Mouse (Mus musculus) CD8-positive naive resting alpha-beta T cell, adult 2 months (primary cell): ENCODE measurements at regions not wholly inside any gene's neighbourhood (a gene's known extent, or its start where the extent isn't known, plus 50 kb on each side); places are given as distances from the start of the nearest gene placed in this dataset.

Source experiments
- DNase-seq, 2 experiments: peaks; one replicate each; pipeline ENCODE4 v3.0.0; 2022; ENCODE audit warnings: low read depth in 2 of 2, low spot score in 2 of 2

- no peak for DNase-seq
These were observed 325.0 kb upstream of the Gm5148 start for GRCm38 (mm10) chr3:38049290-38049689.

- DNase-seq: no peak
These were observed 323.2 kb upstream of the Gm5148 start for GRCm38 (mm10) chr3:38047445-38047844.

GRCm38 (mm10) chr3:38046611-38047010 is 322.3 kb upstream of the Gm5148 start:
- no peak for DNase-seq

- DNase-seq: no peak
These were observed 321.7 kb upstream of the Gm5148 start for GRCm38 (mm10) chr3:38045989-38046388.

- DNase-seq: no peak
These were observed 321.2 kb upstream of the Gm5148 start for GRCm38 (mm10) chr3:38045523-38045922.

GRCm38 (mm10) chr3:38044338-38044737 is 320.0 kb upstream of the Gm5148 start:
- DNase-seq: peak in 1 of 2 experiments; percentile 12

- no peak for DNase-seq
These were observed 318.3 kb upstream of the Gm5148 start for GRCm38 (mm10) chr3:38042614-38043013.

GRCm38 (mm10) chr3:38036131-38036530 is 311.8 kb upstream of the Gm5148 start:
- no peak for DNase-seq

- DNase-seq: no peak
These were observed 309.8 kb upstream of the Gm5148 start for GRCm38 (mm10) chr3:38034138-38034537.

- no peak for DNase-seq
These were observed 290.5 kb upstream of the Gm5148 start for GRCm38 (mm10) chr3:38014768-38015167.

GRCm38 (mm10) chr3:38009168-38009567 is 284.9 kb upstream of the Gm5148 start:
- DNase-seq: no peak

GRCm38 (mm10) chr3:38008321-38008720 is 284.0 kb upstream of the Gm5148 start:
- no peak for DNase-seq

GRCm38 (mm10) chr3:38007626-38008025 is 283.3 kb upstream of the Gm5148 start:
- DNase-seq: no peak

- DNase-seq: no peak
These were observed 278.0 kb upstream of the Gm5148 start for GRCm38 (mm10) chr3:38002275-38002674.

- DNase-seq: no peak
These were observed 275.5 kb upstream of the Gm5148 start for GRCm38 (mm10) chr3:37999779-38000178.

- no peak for DNase-seq
These were observed 273.7 kb upstream of the Gm5148 start for GRCm38 (mm10) chr3:37997998-37998397.

GRCm38 (mm10) chr3:37989992-37990391 is 265.7 kb upstream of the Gm5148 start:
- no peak for DNase-seq

- no peak for DNase-seq
These were observed 263.6 kb upstream of the Gm5148 start for GRCm38 (mm10) chr3:37987775-37988505.

- no peak for DNase-seq
These were observed 262.9 kb upstream of the Gm5148 start for GRCm38 (mm10) chr3:37987007-37987774.

- no peak for DNase-seq
These were observed 260.4 kb upstream of the Gm5148 start for GRCm38 (mm10) chr3:37984706-37985105.

- DNase-seq: peak in 1 of 2 experiments; percentile 25
These were observed 257.3 kb upstream of the Gm5148 start for GRCm38 (mm10) chr3:37981481-37982180.

GRCm38 (mm10) chr3:37979871-37980270 is 255.6 kb upstream of the Gm5148 start:
- peak in 1 of 2 experiments; percentile 27 for DNase-seq
